Mouse (Mus musculus) olfactory bulb, adult 2 months (tissue): ENCODE results near the gene Lrrc31. TPM values are rescaled to one million over a fixed set of nuclear protein-coding genes. Genes with fewer than 3 reads are reported as not detected.

Experiments used
- H3K27ac ChIP-seq: fragments of 200-500 bp; 2 replicates; pipeline ENCODE4 v1.5.1; 2012; ENCODE audit warnings: low read depth, low read length; ENCODE audit not compliant: insufficient read depth
- H3K4me1 ChIP-seq: fragments of 200-500 bp; 2 replicates; pipeline ENCODE4 v1.6.1; 2012; ENCODE audit warnings: low read length; ENCODE audit not compliant: control insufficient read depth, insufficient read depth
- H3K4me3 ChIP-seq: fragments of 200-500 bp; 2 replicates; pipeline ENCODE4 v1.5.1; 2012; ENCODE audit warnings: mild to moderate bottlenecking, low read depth, low read length, moderate library complexity; ENCODE audit not compliant: insufficient read depth
- CTCF ChIP-seq: fragments of 200-500 bp; IDR thresholded peaks from 2 replicates; pipeline ENCODE4 v1.5.1; 2012; ENCODE audit warnings: low read depth, mild to moderate bottlenecking, low read length, moderate library complexity; ENCODE audit not compliant: insufficient read depth
- POLR2A ChIP-seq: fragments of 200-500 bp; IDR thresholded peaks from 2 replicates; pipeline ENCODE4 v1.6.1; 2012; ENCODE audit warnings: mild to moderate bottlenecking, low read depth, low read length, moderate library complexity; ENCODE audit not compliant: insufficient read depth
- WGBS: fragments of 180-500 bp; shearing (Covaris S2); methylation state at CpG from one replicate; pipeline ENCODE4 v1.1.7; 2018; 5-methylcytosine and 5-hydroxymethylcytosine counted together
- polyA plus RNA-seq: library from polyadenylated mRNA; stranded (reverse); fragments of >200 nt; gene quantifications from 2 replicates; pipeline ENCODE4 v1.2.4, GENCODE M21; 2012; ENCODE audit warnings: low replicate concordance; ENCODE audit not compliant: missing spikeins, insufficient read depth, insufficient read length

Gene Lrrc31
- polyA plus RNA-seq, 1 experiment: not detected

DNA sequence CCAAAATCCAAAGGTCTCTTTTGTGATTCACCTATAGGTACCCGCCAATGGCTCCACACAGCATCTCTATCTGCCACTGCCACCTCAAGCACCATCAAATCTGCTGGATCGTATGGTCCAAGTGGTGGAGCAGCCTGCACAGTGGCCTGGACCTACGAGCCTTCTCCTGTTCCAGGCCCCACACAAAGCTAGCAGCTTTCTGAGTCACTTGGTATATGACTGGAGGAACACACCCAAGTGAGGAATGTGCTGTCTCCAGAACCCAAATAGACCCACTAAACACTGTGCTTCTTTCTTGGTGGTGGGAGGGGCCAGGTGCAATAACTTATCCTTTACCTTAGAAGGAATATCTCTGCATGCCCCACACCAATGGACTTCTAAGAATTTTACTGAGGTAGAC lies 6.3 kb upstream of the Lrrc31 start:
- Histone ChIP-seq H3K4me1 (no peaks in the 10 kb centered on the region), H3K4me3 (no peak overlapping the region), H3K27ac (no peak overlapping the region)
- TF ChIP-seq POLR2A: no peak
- TF ChIP-seq CTCF: no peak
- WGBS: 91% methylated on average over 3 of the region's 3 CpGs

DNA sequence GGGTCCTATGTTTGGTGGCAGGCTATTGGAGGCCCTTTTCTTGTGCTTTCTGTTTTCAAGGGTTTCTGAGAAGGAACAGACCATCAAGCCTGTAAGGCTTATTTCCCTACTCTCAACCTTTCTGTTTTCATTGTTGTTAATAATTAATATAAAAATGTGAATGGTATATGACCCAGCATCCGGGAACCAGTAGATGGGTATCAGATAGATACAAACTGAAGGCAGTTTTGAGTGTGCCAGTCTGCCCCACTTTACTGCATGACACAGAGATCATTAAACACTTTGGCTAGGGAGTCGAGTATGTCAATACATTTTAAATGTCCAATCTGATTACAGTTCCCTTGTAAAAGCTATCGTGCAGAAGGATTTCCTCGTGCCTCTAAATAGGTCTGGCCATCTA lies 1.8 kb downstream of the Lrrc31 start:
- Histone ChIP-seq H3K4me1 (no peaks in the 10 kb centered on the region), H3K27ac (no peak overlapping the region), H3K4me3 (no peak overlapping the region)
- WGBS: 79% methylated on average over 4 of the region's 4 CpGs
- TF ChIP-seq POLR2A: no peak

DNA sequence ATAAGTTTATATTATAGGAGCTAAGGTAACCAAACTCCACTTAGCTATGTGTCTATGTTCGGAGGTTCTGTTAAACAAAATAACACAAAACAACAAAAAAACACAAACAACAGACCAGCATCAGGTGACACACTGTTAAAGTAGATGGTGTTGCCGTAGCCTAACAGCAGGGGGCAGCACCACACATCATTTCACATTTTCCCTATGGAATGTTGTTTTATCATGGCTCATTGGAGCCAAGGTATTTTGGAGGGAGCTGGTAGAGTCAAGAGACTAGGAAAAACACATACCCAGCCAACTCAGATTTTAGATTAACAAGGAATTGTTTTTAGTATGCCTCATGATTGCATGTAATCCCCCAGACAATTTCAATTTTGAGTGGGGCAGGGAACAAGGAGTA lies 3.3 kb downstream of the Lrrc31 start:
- H3K27ac ChIP-seq: no peak overlapping the region
- H3K4me3 ChIP-seq: no peak overlapping the region
- TF ChIP-seq POLR2A: no peak
- no peak for TF ChIP-seq CTCF
- H3K4me1 ChIP-seq: no peaks in the 10 kb centered on the region
- WGBS: 10% methylated on average over 2 of the region's 2 CpGs

DNA sequence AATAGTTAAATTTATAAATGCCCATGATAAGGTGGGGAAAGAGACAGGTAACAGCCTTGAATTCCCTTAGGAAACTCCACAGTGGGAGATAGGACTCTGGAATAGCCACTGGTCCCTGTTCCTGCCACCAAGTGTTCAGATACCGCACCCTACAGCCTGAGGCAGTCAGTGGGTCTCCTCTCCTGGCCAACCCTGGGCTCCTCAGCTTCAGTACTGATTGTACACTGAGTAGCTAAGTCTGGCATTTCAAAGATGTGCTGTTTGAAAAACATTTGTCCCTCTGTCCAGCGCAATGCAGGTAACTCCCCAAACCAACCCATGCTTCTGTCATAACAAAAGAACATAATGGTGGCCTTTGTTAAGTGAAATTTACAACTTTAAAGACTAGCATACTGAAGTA lies 4.0 kb downstream of the Lrrc31 start:
- TF ChIP-seq POLR2A (no peak), CTCF (no peak)
- 97% methylated on average over 2 of the region's 2 CpGs for WGBS
- Histone ChIP-seq H3K27ac (no peak overlapping the region), H3K4me1 (no peaks in the 10 kb centered on the region), H3K4me3 (no peak overlapping the region)

DNA sequence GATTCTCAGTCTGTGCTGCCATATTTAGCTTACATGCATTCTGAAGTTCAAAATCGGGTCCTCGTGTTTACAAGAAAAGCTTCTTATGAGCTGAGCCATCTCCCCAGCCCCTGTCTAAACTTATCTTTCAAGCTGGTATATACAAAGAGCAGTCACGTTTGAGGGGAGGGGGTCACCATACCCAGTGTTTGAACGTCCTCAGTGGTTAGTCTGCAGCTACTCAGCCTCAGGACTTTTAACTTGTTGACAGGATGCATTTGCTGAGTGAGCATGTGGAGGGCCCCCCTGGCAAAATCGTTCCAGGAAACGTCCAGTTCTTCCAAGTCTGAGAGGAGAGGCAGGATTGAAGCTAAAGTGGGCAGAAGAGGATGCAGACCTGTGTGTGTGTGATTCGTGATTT lies 8.7 kb downstream of the Lrrc31 start:
- WGBS: 77% methylated on average over 7 of the region's 7 CpGs
- TF ChIP-seq CTCF (no peak), POLR2A (no peak)
- H3K4me1 ChIP-seq: no peaks in the 10 kb centered on the region

DNA sequence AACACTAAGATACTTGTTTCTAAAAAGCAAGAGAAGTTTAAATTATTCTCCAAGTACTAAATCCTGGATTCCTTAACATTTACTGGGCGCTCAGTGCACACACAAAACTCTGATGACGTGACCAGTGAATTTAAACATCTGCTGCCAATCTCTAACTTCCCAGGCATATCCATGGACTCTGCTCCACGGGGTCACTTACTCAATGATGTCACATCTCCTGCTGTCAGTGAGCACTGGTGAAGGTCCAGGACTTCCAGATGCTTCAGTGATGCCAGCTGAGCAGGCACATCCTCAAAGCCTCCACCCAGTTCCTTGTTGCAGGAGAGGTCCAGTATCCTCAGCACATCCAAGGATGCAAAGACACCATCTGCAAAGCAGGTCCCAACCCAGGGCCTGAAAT lies 12.4 kb downstream of the Lrrc31 start:
- H3K27ac ChIP-seq: no peak overlapping the region
- 80% methylated on average over 3 of the region's 3 CpGs for WGBS
- no peaks in the 10 kb centered on the region for H3K4me1 ChIP-seq
- H3K4me3 ChIP-seq: no peak overlapping the region
- TF ChIP-seq CTCF (no peak), POLR2A (no peak)

More for the DNA sequence above, 8.7 kb downstream of the Lrrc31 start:
- Histone ChIP-seq H3K4me3 (no peak overlapping the region), H3K27ac (no peak overlapping the region)

DNA sequence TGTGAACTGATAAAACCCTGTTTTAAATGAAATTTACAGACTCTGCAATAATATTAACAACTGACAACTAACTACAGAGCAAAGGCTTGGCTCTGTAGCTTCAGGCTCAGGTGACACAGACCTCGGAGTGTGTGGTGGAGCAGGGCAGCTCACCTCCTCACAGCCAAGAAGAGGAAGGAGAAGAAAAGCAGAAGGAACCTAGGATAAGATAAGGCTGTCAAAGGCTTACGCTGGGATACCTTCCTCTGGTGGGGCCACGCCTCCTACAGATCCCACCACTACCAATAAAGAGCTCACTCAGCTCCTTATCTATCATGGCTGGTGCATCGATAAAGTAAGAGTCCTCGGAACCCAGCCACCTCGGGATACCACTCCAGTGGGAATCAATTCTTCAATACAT lies 16.5 kb downstream of the Lrrc31 start:
- TF ChIP-seq POLR2A: no peak
- no peak for TF ChIP-seq CTCF
- WGBS: 90% methylated on average over 6 of the region's 6 CpGs
- Histone ChIP-seq H3K4me3 (no peak overlapping the region), H3K4me1 (no peaks in the 10 kb centered on the region), H3K27ac (no peak overlapping the region)

DNA sequence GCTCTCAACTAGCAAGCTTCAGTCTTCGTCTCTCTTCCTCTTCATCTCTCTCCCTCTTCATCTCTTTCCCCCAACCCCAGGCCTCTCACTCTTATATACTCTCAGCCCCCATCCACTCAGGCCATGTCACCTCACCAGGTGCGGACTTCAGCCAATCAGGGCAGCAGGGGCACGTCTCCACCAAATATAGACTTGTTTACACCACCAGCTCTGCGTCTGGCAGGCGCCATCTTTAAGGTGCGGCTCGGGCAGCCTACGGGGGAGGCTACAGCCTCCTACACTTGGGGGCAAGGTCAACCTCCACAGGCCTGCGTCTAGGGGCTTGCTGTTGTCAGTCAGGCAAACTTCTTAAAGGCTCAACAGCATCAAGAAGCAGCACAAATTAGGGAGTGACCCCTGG lies 41.2 kb downstream of the Lrrc31 start:
- TF ChIP-seq POLR2A: no peak
- no peak for TF ChIP-seq CTCF
- H3K27ac ChIP-seq: no peak overlapping the region
- H3K4me3 ChIP-seq: no peak overlapping the region
- 86% methylated on average over 9 of the region's 9 CpGs for WGBS
- no peaks in the 10 kb centered on the region for H3K4me1 ChIP-seq

DNA sequence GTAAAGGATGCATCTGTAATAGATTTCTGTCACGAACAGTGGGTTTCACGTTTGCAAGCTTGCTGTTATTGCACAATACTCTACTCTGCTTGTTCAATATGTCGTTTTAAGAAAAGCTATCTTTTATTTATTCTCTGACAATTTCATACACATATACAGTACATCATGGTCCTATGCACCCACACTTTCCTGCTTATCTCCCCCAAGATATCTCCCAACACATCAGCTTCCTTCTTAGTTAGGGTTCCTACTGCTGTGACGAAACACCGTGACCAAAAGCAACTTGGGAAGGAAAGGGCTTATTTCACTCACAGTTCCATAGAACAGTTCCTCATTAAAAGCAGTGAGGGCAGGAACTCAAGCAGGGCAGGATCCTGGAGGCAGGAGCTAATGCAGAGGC lies 43.7 kb downstream of the Lrrc31 start:
- WGBS: 85% methylated on average over 5 of the region's 5 CpGs
- Histone ChIP-seq H3K4me3 (no peak overlapping the region), H3K27ac (no peak overlapping the region), H3K4me1 (no peaks in the 10 kb centered on the region)
- TF ChIP-seq CTCF: no peak
- TF ChIP-seq POLR2A: no peak

DNA sequence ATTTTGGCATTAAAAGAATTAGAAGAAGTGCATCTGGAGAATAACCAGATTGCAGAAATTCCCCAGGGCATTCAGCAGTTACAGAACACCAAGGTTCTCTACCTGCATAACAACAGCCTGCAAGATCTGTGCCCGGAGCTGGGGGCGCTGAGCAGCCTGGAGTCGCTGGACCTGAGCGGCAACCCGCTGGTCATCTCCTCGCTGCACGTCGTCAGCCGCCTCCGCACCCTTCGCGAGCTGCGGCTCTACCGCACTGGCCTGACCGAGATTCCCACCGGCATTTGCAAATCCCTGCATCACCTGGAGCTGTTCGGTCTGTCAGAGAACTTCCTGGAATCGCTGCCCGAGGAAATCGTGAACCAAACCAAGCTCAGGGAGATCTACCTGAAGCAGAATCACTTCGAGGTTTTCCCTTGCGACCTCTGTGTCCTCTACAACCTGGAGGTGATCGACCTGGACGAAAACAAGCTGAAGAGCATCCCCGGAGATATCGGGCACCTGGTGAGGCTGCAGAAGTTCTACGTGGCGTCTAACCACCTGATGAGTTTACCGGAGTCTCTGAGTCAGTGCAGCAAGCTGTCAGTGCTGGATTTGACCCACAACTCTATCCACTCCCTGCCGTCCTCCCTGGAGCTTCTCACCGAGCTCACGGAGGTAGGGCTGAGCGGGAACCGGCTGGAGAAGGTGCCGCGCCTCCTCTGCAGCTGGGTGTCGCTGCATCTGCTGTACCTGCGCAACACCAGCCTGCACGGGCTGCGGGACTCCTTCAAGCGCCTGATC lies 49.4 kb downstream of the Lrrc31 start:
- 1% methylated on average over 41 of the region's 41 CpGs for WGBS
- peaks cover 14% of the 10 kb centered on the region for H3K4me1 ChIP-seq
- H3K27ac ChIP-seq: no peak overlapping the region
- H3K4me3 ChIP-seq: peak overlapping the region; percentile 12
- TF ChIP-seq POLR2A (no peak), CTCF (no peak)
